Mouse (Mus musculus): ENCODE measurements around the gene Vmn1r33.
"Not testable (repeated sequence)": the region's sequence is repeated elsewhere in the genome, so short reads cannot be mapped to it uniquely, and the experiment has no call there.

Vmn1r33 gene

DNA sequence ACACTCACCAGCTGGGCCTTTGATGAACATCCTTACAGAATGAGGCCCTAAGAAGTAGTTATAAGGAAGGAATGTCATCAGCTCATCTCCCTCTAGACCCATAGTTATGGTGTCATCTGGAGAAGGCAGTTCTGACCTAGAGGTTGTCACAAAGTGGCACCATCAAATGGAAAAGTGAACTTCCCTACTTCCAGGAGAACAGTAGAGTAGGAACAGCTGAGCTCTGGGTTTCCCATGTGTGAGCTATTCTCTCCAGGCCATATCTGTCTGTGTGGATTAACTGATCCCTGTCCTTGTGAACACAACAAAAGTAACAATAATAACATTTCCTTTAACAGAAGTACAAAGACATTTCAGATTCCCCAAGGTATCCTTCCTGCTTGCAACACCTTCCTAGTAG is at the start of gene Vmn1r33:
Gene Vmn1r33, minus strand, starts transcription at position 101 of the 400 bp plus-strand sequence.
- DNase-seq (ENCODE audit: low spot score), result not testable (repeated sequence)

DNA sequence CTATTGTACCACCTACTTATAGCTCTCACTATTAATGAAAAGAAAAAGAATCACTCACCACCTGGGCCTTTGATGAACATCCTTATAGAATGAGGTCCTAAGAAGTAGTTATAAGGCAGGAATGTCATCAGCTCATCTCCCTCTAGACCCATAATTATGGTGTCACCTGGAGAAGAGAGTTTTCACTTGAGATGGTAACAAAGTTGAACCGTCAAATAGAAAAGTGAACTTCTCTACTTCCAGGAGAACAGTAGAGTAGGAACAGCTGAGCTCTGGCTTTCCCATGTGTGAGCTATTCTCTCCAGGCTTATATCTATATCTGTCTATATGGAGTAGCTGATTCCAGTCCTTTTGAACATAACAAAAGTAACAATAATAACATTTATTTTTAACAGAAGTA is 25.7 kb upstream of the Vmn1r33 start, which contains the start of gene Vmn1r34:
Gene Vmn1r34, minus strand, starts transcription at position 101 of the 400 bp plus-strand sequence.
- DNase-seq (ENCODE audit: low spot score), result no peak

GRCm38 (mm10) chr6:66595804-66596203 is 22.3 kb downstream of the Vmn1r33 start:
- DNase-seq (ENCODE audit: low spot score), result no peak
